Mouse (Mus musculus): ENCODE results near the gene Timm8a1.

- no peak for TF ChIP-seq ETS1 (IDR thresholded peaks at IDR 0.05; ENCODE audit: low read depth, low read length)
- no peak for TF ChIP-seq NRF1 (IDR thresholded peaks at IDR 0.05; ENCODE audit: insufficient read depth, low read depth, low read length, poor library complexity, severe bottlenecking)
- no peak for TF ChIP-seq POLR2A (IDR thresholded peaks at IDR 0.05; ENCODE audit: control insufficient read depth in 1 of 2, insufficient read depth in 1 of 2, low read depth in 1 of 2, low read length in 2 of 2, poor library complexity in 1 of 2)
- peak; percentile 61 for TF ChIP-seq SMC3 (IDR thresholded peaks at IDR 0.05; ENCODE audit: low read depth, low read length)
- peak in 2 of 3 experiments; percentile 77 to 91; a peak in 4 of 6 replicates for TF ChIP-seq CTCF (IDR thresholded peaks at IDR 0.05 in 2 of 3, conservative IDR thresholded peaks at IDR 0.05 in 1 of 3; ENCODE audit: control insufficient read depth in 1 of 3, insufficient read depth in 1 of 3, low read depth in 2 of 3, low read length in 3 of 3, poor library complexity in 1 of 3, severe bottlenecking in 1 of 3)
- no peak for TF ChIP-seq MAX (IDR thresholded peaks at IDR 0.05; ENCODE audit: low read length)
- TF ChIP-seq SIN3A (IDR thresholded peaks at IDR 0.05; ENCODE audit: low read length), result no peak
These were observed 9.2 kb upstream of the Timm8a1 start for GRCm38 (mm10) chrX:134550903-134551302.
